In genomic region chr6:15837695-15838094, GRCm38 (mm10) we compare ENCODE assay signal across 19 mouse cellular contexts.
"Had no signal": no experiment of that assay in that cellular context is flagged by ENCODE, and none has a peak within 500 bp of the region (broad histone marks: within the 10 kb centered on the region; RNA-seq: fewer than 3 reads in every experiment).

No protein-coding gene starts in this region.

- H3K27ac ChIP-seq: midbrain, embryonic 10.5 days; midbrain, embryonic 12.5 days; neural tube, embryonic 13.5 days; neural tube, embryonic 15.5 days had no signal

- DNase-seq: lung, adult 18-20 months; lung, embryonic 14.5 days; lung, postnatal 10 days; lung, postnatal 4 days; midbrain, embryonic 14.5 days; retina, postnatal 1 day; right cerebral cortex, adult 18-20 months; right cerebral cortex, postnatal 25 days; right cerebral cortex, postnatal 4 days; spleen, adult 18-20 months; thymus, adult 18-20 months; thymus, postnatal 14 days; thymus, postnatal 36 days had no signal

- H3K36me3 ChIP-seq: midbrain, embryonic 10.5 days; midbrain, embryonic 12.5 days; neural tube, embryonic 13.5 days; neural tube, embryonic 15.5 days had no signal

- H3K27me3 ChIP-seq: midbrain, embryonic 12.5 days; neural tube, embryonic 13.5 days; neural tube, embryonic 15.5 days had no signal

- H3K4me1 ChIP-seq: midbrain, embryonic 10.5 days; midbrain, embryonic 12.5 days; neural tube, embryonic 13.5 days; neural tube, embryonic 15.5 days had no signal

- H3K9ac ChIP-seq: lung, embryonic 14.5 days; midbrain, embryonic 12.5 days; neural tube, embryonic 13.5 days; neural tube, embryonic 15.5 days had no signal

- ATAC-seq: midbrain, embryonic 16.5 days had no signal

- H3K4me2 ChIP-seq: lung, embryonic 14.5 days; midbrain, embryonic 12.5 days; neural tube, embryonic 13.5 days; neural tube, embryonic 15.5 days had no signal

- H3K9me3 ChIP-seq: midbrain, embryonic 10.5 days; neural tube, embryonic 13.5 days; neural tube, embryonic 15.5 days had no signal

- H3K4me3 ChIP-seq: midbrain, embryonic 10.5 days; midbrain, embryonic 12.5 days; myocyte; neural tube, embryonic 13.5 days; neural tube, embryonic 15.5 days had no signal
